Mouse (Mus musculus) heart, embryonic 10.5 days (tissue): Measurements from ENCODE around the gene Lamb3. TPM values are rescaled to one million over a fixed set of nuclear protein-coding genes. Genes with fewer than 3 reads are reported as not detected.
A peak's percentile ranks its signal among the peaks of the same experiment; 100 is the strongest.
"Not testable (repeated sequence)": the region's sequence is repeated elsewhere in the genome, so short reads cannot be mapped to it uniquely, and the experiment has no call there.

ENCODE experiments used
- DNase-seq: peaks from one replicate; pipeline ENCODE4 v3.0.0-alpha.2; 2017; ENCODE audit warnings: low spot score
- H3K27ac ChIP-seq: fragments of 300-500 bp; sonication (generic); 2 replicates; pipeline ENCODE4 v1.5.1; 2016; ENCODE audit warnings: mild to moderate bottlenecking
- H3K27me3 ChIP-seq: fragments of 300-500 bp; sonication (generic); 2 replicates; pipeline ENCODE4 v1.6.1; 2016; ENCODE audit warnings: mild to moderate bottlenecking; ENCODE audit not compliant: poor library complexity, insufficient read depth, severe bottlenecking
- H3K36me3 ChIP-seq: fragments of 300-500 bp; sonication (generic); 2 replicates; pipeline ENCODE4 v1.6.1; 2016; ENCODE audit warnings: mild to moderate bottlenecking, moderate library complexity
- H3K4me1 ChIP-seq: fragments of 300-500 bp; sonication (generic); 2 replicates; pipeline ENCODE4 v1.6.1; 2016; ENCODE audit warnings: mild to moderate bottlenecking
- H3K4me3 ChIP-seq: fragments of 300-500 bp; sonication (generic); 2 replicates; pipeline ENCODE4 v1.5.1; 2016; ENCODE audit warnings: mild to moderate bottlenecking, moderate library complexity
- H3K9me3 ChIP-seq: fragments of 300-500 bp; sonication (generic); 2 replicates; pipeline ENCODE4 v1.6.1; 2016; ENCODE audit warnings: mild to moderate bottlenecking, moderate library complexity
- WGBS: fragments of 180-500 bp; shearing (Covaris S2); methylation state at CpG from one replicate; pipeline ENCODE4 v1.1.7; 2016; 5-methylcytosine and 5-hydroxymethylcytosine counted together
- polyA plus RNA-seq: library from polyadenylated mRNA; unstranded; fragments of >200 nt; fragmentation: Nextera tagmentation; extraction: Ambion mirVana; gene quantifications from 2 replicates; pipeline ENCODE4 v1.2.1, GENCODE M21; 2016

Gene Lamb3
- polyA plus RNA-seq, 1 experiment from 2014 or later, result 1.7 TPM

DNA sequence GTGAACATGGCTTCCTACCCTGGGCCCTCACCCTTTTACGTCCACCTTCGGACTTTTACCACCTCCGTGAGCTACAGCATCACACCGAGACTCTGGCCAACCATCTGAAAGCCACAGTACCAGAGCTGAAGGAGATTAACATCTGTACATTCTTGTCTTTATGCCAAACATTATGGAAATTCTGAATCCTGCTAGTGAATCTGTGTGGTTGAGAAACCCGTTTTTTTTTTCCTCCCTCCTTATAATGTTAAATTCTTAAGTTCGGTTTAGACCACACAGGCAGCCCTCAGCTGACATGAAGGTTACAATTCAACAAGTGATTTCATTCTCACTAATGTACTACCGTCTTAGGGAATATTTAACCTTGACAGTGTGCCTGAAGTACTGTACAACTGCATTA lies 27.4 kb downstream of the Lamb3 start:
- DNase-seq, result no peak
- Histone ChIP-seq H3K27me3 (no peaks in the 10 kb centered on the region), H3K9me3 (no peaks in the 10 kb centered on the region), H3K27ac (no peak overlapping the region), H3K4me3 (no peak overlapping the region), H3K36me3 (no peaks in the 10 kb centered on the region), H3K4me1 (peaks cover 14% of the 10 kb centered on the region)
- 85% methylated on average over 7 of the region's 7 CpGs for WGBS

- no peak for DNase-seq
- Histone ChIP-seq H3K36me3 (no peaks in the 10 kb centered on the region), H3K27ac (no peak overlapping the region), H3K9me3 (no peaks in the 10 kb centered on the region), H3K4me1 (peaks cover 9% of the 10 kb centered on the region), H3K27me3 (no peaks in the 10 kb centered on the region), H3K4me3 (no peak overlapping the region)
- WGBS, result 62% methylated on average over 4 of the region's 4 CpGs
Observed at GRCm38 (mm10) chr1:193238426-193238825, 30.9 kb downstream of the Lamb3 start.

DNA sequence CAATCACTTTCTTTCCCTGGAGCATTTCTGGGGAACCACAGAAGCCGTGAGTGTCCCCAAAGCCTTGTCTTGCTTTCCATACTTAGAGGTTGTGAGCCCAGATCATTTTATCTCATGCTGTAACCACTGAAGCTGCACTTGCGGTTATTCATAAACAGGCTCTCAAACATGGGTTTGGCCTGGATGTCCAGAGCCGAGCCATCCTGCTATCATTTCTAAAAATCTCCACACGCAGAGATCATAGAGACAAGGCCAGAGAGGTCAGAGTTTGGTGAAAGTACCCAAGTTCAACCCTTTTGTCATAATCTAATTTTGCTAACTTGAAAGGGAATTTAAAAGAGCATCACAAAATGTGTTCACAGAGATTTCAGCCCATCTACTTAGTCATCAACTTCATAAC lies 33.9 kb downstream of the Lamb3 start:
- Histone ChIP-seq H3K4me3 (no peak overlapping the region), H3K9me3 (no peaks in the 10 kb centered on the region), H3K4me1 (peaks cover 13% of the 10 kb centered on the region), H3K36me3 (no peaks in the 10 kb centered on the region), H3K27me3 (no peaks in the 10 kb centered on the region), H3K27ac (no peak overlapping the region)
- no peak for DNase-seq
- 89% methylated on average over 4 of the region's 4 CpGs for WGBS

GRCm38 (mm10) chr1:193242238-193242637 lies 34.7 kb downstream of the Lamb3 start:
- Histone ChIP-seq H3K4me3 (no peak overlapping the region), H3K36me3 (no peaks in the 10 kb centered on the region), H3K9me3 (no peaks in the 10 kb centered on the region), H3K4me1 (peaks cover 13% of the 10 kb centered on the region), H3K27me3 (no peaks in the 10 kb centered on the region), H3K27ac (peak overlapping the region; percentile 42; the same call in 1 of the 2 replicates)
- no peak for DNase-seq
- 79% methylated on average over 8 of the region's 8 CpGs for WGBS

- Histone ChIP-seq H3K27ac (peak overlapping the region; percentile 74), H3K36me3 (no peaks in the 10 kb centered on the region), H3K9me3 (no peaks in the 10 kb centered on the region), H3K4me3 (no peak overlapping the region), H3K27me3 (no peaks in the 10 kb centered on the region), H3K4me1 (peaks cover 13% of the 10 kb centered on the region)
- WGBS, result 68% methylated on average over 4 of the region's 4 CpGs
- DNase-seq, result no peak
Observed at GRCm38 (mm10) chr1:193242863-193243262, 35.4 kb downstream of the Lamb3 start.

GRCm38 (mm10) chr1:193243571-193244193 lies 36.2 kb downstream of the Lamb3 start:
- no peak for DNase-seq
- H3K4me3 ChIP-seq, result no peak overlapping the region
- H3K27me3 ChIP-seq, result no peaks in the 10 kb centered on the region
- H3K27ac ChIP-seq, result peak overlapping the region; percentile 74
- no peaks in the 10 kb centered on the region for H3K9me3 ChIP-seq
- H3K4me1 ChIP-seq, result peaks cover 13% of the 10 kb centered on the region
- 41% methylated on average over 10 of the region's 10 CpGs for WGBS
- H3K36me3 ChIP-seq, result no peaks in the 10 kb centered on the region

DNA sequence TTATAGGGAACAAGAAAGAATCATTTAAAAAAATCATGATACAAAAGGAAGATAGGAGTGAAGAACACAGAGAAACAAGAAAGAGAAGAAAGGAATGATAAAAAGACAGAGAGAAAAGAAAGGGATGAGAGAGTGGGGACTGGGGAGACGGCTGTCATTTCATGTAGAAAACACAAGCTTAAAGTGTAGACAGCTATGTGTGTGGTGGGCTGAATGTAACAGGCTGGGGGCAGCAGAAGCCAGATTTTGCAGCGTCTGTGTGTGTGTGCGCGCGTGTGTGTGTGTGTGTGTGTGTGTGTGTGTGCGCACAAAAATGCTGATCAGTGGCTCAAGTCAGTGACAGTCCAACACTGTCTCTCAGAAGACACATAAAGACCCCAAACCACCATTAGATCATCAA lies 36.7 kb downstream of the Lamb3 start:
- Histone ChIP-seq H3K4me1 (peaks cover 13% of the 10 kb centered on the region), H3K9me3 (no peaks in the 10 kb centered on the region), H3K27me3 (no peaks in the 10 kb centered on the region), H3K36me3 (no peaks in the 10 kb centered on the region), H3K4me3 (no peak overlapping the region), H3K27ac (peak overlapping the region; percentile 74)
- no peak for DNase-seq
- 57% methylated on average over 6 of the region's 6 CpGs for WGBS

DNA sequence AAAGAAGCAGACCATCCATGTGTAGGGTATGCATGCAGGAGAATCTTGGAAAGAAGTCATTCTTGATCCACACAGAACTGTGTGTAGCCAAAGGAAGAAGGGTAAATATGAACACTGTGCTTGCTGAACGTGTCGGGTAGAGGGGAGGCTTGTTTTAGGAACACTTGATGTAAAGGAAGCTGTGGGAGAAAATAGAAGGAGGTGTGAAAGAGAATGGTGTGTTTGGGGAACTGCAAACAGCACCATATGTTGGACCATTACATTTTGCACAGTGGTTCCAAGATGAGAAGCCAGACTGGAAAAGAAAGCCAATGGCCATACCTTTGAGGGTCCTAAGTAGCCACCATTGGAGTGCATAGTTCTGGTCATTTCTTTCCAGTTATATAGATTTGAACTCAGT lies 42.5 kb downstream of the Lamb3 start:
- no peaks in the 10 kb centered on the region for H3K36me3 ChIP-seq
- no peak overlapping the region for H3K4me3 ChIP-seq
- WGBS, result 71% methylated on average over 2 of the region's 2 CpGs
- H3K27ac ChIP-seq, result no peak overlapping the region
- H3K4me1 ChIP-seq, result peaks cover 5% of the 10 kb centered on the region
- no peak for DNase-seq
- no peaks in the 10 kb centered on the region for H3K27me3 ChIP-seq
- no peaks in the 10 kb centered on the region for H3K9me3 ChIP-seq

DNA sequence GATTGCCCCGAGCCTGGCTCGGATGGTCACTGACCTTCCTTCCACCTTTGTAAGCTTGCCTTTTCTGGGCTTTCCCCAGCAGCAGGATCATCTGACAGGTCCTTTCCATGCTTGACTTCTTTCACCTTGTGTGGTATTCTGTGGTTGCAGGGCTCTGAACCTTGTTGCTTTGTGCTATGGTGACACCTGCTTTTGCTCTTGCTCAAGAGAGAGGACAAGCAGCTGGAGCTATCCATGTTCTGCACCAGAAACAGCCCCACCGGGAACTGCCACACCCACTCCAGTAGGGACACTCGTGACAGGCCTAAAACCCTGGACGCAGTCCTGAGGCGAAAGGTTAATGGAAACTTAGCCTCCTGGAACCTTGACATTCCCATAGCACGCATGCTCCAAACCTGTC lies 43.9 kb downstream of the Lamb3 start:
- Histone ChIP-seq H3K36me3 (no peaks in the 10 kb centered on the region), H3K4me1 (peaks cover 5% of the 10 kb centered on the region), H3K27me3 (no peaks in the 10 kb centered on the region), H3K9me3 (no peaks in the 10 kb centered on the region), H3K27ac (no peak overlapping the region), H3K4me3 (no peak overlapping the region)
- DNase-seq, result no peak
- WGBS, result 77% methylated on average over 7 of the region's 7 CpGs

- 45% methylated on average over 5 of the region's 5 CpGs for WGBS
- no peaks in the 10 kb centered on the region for H3K9me3 ChIP-seq
- DNase-seq, result no peak
- no peak overlapping the region for H3K4me3 ChIP-seq
- peaks cover 5% of the 10 kb centered on the region for H3K4me1 ChIP-seq
- H3K36me3 ChIP-seq, result no peaks in the 10 kb centered on the region
- no peak overlapping the region for H3K27ac ChIP-seq
- no peaks in the 10 kb centered on the region for H3K27me3 ChIP-seq
Observed at GRCm38 (mm10) chr1:193252616-193253015, 45.1 kb downstream of the Lamb3 start.

DNA sequence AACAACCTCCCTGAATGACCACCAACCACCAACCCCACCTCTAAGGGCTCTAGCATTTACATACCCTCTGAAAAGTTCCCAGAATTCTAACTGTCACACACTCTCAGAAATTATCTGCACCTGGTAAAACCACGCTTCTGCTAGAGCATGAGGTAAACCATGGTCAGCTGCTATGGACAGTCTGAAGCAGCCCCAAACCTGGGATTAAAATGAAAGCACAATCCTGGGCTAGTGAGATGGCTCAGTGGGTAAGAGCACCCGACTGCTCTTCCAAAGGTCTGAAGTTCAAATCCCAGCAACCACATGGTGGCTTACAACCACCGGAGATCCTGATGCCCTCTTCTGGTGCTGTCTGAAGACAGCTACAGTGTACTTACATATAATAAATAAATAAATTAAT lies 46.4 kb downstream of the Lamb3 start:
- not testable (repeated sequence) for DNase-seq, H3K4me1 ChIP-seq, H3K36me3 ChIP-seq, H3K27me3 ChIP-seq, H3K9me3 ChIP-seq, H3K27ac ChIP-seq, H3K4me3 ChIP-seq
- WGBS, result 62% methylated on average over 3 of the region's 3 CpGs

- DNase-seq, result no peak
- no peak overlapping the region for H3K27ac ChIP-seq
- 60% methylated on average over 8 of the region's 8 CpGs for WGBS
- H3K36me3 ChIP-seq, result no peaks in the 10 kb centered on the region
- H3K4me3 ChIP-seq, result no peak overlapping the region
- no peaks in the 10 kb centered on the region for H3K9me3 ChIP-seq
- peaks cover 5% of the 10 kb centered on the region for H3K4me1 ChIP-seq
- H3K27me3 ChIP-seq, result no peaks in the 10 kb centered on the region
Observed at GRCm38 (mm10) chr1:193255032-193255431, 47.5 kb downstream of the Lamb3 start.

DNA sequence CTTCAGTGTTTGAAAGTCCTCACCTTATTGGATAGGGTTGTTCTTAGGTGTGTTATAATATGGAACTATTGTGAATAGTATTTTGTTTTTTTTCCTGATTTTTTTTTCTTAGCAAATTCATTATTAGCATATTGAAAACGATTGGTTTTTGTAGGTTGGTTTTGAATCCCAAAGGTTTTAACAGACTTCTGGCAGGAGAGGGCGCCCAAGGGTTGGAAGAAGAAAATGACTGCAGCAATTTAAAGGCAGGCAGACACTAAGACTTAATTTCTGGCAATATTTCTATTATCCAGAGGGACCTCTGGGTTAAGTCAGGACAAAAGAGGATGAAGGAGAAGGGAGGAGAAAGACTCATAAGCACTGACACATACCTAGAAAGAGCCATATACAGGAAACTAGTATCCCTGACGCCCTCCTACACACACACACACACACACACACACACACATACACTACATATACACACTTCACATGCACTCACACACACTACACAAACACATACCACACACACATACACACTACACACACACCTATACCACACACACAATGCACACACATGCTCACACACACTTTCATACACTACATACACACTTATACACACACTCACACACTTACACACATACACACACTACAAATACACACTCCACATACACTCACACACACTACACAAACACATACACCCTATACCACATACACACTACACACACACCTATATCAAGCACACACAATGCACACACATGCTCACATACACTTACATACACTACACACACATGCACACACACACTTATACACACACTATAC lies 48.2 kb downstream of the Lamb3 start:
- DNase-seq, result no peak
- WGBS, result 31% methylated on average over 3 of the region's 3 CpGs

DNA sequence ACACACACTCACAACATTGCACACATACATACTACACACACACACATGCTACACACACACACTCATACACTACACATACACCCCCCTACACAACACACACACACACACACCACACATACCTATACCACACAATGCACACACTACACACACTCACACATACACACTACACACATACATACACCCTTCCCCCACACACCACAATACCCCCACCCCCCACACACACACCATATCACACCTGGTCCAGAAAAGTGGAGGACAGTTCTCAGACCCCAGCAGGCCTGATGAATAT lies 48.7 kb downstream of the Lamb3 start:
- H3K4me1 ChIP-seq, result peaks cover 5% of the 10 kb centered on the region
- no peak overlapping the region for H3K27ac ChIP-seq
- H3K9me3 ChIP-seq, result no peaks in the 10 kb centered on the region
- no peaks in the 10 kb centered on the region for H3K36me3 ChIP-seq
- H3K27me3 ChIP-seq, result no peaks in the 10 kb centered on the region
- no peak for DNase-seq
- H3K4me3 ChIP-seq, result no peak overlapping the region

More for the DNA sequence above, 48.2 kb downstream of the Lamb3 start:
- Histone ChIP-seq H3K36me3 (no peaks in the 10 kb centered on the region), H3K27me3 (no peaks in the 10 kb centered on the region), H3K9me3 (no peaks in the 10 kb centered on the region), H3K27ac (no peak overlapping the region), H3K4me1 (peaks cover 5% of the 10 kb centered on the region), H3K4me3 (no peak overlapping the region)
